Mouse (Mus musculus): Measurements from ENCODE around the gene B4galt3. TPM values are rescaled to one million over a fixed set of nuclear protein-coding genes. Genes with fewer than 3 reads are reported as not detected.
"Not testable (repeated sequence)": the region's sequence is repeated elsewhere in the genome, so short reads cannot be mapped to it uniquely, and the experiment has no call there.

The B4galt3 gene
- total RNA-seq, 4 experiments from 2014 or later: 15.4 to 20.8 (median 19.1) TPM

DNA sequence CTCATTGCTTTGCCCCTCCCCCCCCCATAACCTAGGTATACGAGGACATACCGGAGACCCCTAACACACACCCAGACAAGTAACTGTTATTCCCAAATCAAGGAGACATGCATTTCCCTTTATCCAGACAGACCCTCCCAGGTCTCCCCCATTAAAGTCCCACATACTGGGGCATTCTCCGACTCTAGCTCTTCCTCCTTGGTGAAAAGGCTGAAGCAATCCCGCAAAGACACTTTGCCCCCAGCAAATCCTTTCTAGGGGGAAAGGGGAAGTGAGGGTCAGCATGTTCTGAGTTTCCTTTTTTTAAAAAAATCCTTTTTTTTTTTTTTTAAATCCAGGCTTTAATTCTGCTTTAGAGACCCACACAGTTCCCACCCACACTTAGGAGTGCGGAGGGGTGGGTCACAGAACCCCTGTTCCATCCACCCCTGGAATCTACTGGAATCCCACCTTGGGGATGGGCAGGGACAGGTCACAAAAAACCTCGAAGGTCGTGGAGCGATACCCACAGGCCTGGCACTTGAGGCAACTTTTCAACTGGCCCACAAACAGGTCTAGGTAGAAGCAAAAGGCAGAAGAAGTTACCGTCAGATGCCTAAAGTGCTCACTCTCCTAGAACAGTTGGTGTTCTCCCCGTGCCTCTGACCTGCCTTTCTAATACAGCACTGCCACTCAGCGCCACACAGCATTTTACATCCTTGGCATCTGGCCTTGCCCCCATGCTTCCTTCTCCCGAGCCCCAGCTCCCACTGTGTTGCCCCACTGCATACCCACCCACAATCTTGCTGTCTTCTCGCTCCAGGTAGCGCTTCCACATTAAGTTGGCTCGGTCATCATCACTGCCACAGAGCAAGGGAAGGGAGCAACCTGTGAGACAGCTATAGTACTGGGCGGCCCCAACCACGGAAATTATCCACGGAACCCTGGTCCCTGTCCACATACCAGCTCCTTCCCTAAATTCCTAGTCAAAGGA is 13.3 kb downstream of the B4galt3 start:
- DNase-seq (ENCODE audit: low spot score): no peak

DNA sequence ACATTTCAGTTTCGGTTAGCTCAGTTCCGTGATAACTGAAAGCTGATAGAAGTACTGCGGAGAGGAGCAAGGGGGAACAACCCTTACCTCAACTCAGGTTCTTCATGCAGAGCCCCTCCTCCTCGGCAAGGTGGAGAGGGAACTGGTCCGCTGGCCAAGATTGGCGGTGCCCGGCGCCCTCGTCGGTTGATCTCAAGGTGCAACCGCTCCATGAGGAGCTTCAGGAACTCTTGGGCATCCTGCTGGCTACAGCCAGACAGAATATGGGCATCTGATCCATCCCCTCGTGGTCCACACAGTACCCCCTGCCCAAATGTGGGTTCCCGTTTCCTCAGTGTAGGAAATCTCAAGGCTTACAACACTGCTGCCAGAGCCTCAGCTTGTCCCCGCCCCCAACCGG is 14.4 kb downstream of the B4galt3 start:
- DNase-seq (ENCODE audit: low spot score): no peak

DNA sequence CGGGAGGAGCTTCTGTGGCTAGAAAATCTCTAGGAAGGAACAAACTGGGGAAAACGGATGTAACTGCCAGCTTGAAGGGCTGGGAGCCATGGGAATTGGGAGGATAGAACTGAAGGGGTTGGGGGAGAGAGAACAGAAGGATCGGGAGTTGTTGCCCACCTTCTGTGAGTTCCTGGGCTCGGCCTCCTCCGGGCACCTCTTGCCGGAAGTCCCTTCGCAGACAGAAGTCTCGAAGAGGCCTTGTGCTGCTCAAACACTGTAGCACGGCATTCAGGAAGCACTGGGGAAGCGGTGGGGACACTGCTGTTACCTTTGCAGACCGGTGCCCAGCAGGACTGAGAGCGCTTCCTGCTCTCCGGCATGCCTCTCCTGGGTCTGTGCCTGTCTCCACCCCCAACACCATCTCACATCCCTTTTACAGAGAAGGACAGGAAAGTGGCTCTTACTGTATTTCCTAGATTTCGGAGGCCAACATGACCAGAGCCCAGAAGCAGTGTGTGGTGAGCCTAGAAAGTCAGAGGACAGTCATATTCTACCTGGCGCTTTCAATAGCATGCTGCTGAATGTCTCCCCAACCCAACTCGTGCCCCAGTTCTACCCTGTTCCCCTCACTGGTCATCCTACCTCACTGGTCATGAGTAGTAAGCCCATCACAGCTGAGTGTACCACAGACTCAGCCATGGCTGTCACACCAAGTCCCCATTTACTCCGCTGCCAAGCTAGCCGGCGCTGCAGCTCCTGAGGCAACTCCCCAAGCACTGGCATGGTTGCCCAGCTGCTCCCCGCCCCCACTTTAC is 15.2 kb downstream of the B4galt3 start:
- no peak for DNase-seq (ENCODE audit: low spot score)

DNA sequence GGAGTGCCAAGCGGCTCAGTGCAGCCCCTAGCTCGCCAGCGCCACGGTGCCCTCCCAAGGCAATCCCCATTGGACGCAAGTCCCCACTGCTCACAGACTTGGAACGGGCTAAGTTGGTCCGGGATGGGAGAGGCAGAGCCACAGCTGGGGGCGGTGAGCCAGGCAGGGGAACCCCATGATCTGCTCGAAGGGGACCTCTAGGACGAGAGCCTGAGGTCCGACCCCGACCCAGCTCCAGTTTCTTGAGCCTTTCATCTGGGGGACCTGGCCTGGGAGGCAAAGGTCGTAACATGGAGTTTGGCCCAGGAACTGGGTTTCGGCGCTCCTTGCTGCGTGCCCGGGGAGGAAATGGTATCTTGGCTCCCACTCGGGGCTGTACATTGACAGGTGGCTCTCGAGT is 16.4 kb downstream of the B4galt3 start:
- no peak for DNase-seq (ENCODE audit: low spot score)

DNA sequence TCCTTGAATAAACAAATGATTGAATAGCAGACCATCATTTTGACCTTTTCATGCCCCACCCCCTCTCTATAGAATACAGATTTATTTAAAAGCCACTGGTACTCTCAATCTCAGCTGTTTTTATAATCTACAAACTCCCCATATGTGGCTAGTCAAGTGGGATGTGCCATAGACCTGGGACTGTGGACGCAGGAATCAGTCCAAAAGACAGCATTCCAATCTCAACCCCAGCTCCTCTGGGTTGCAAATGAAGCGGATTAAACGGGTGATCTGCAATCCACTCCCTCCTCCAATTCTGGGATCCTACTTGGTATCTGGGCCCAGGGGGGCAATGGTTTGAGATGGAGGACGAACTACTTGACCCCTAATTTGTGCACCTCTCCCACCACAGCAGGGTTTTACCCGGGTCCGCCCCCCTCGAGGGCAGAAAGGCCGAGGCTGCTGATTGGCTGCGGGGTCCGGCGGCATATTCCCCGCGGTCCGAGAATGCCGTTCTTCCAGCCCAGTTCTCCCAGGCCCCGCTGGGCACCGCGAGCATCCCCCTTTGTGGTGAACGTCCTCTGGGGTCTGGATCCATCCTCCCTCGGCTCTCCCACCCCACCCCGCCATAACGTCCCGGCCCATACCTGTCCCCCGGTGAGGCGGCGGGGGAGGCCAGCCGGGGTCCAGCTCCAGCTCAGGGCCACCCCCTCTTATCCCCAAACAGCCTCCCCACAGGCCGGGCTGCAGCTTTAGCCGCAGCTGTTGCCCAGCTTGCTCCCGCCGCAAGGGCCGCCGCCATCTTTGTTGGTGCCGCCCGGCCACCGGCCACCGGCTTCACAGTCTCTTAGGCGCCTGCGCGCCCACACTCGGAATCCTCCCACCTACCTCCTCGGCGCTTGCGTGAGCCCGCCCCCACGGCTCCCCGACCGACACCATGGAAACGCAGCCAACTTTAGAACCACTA is 17.3 kb downstream of the B4galt3 start, which contains the start of gene Usp21:
TSS of gene Usp21 (minus strand) at position 856 of the 946 bp plus-strand sequence.
- peak; percentile 93 for DNase-seq (ENCODE audit: low spot score)

DNA sequence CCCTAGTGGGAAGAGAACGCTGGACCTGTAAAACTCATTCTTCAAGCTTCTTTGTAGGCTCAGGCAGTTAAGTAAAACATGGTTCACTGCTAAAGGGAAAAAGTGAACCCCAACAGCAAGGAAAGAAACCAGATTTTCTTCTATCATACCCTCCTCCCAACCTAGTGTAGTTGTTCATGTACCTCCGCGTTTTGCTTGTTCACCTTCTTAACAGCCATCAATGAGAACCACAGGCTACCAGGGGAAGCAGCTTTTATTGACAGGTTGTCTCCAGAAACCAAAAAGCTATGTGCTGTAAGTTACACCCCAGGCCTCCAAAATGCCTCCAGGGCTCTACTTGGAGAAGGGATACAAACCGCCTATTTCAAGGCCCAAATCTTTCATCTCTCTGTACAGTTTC is 18.2 kb downstream of the B4galt3 start:
- DNase-seq (ENCODE audit: low spot score): no peak

DNA sequence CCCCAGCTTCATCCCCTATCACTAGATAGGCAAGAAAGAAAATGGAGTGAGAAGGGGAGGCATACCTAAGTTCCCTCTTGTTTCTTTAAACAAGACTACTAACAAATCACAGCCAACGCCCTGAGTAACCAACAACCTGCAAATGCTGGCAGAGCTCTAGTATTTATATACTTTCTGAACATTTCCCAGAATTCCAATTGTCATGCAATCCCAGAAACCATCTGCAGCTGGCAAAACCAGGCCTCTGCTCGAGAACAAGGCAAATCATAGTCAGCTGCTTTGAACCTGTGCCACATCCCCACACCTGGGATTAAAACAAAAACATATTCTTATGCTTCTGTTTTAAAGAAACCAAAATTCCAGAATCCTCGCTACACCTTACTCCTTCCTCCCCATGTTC is 23.2 kb downstream of the B4galt3 start:
- DNase-seq (ENCODE audit: low spot score): no peak

DNA sequence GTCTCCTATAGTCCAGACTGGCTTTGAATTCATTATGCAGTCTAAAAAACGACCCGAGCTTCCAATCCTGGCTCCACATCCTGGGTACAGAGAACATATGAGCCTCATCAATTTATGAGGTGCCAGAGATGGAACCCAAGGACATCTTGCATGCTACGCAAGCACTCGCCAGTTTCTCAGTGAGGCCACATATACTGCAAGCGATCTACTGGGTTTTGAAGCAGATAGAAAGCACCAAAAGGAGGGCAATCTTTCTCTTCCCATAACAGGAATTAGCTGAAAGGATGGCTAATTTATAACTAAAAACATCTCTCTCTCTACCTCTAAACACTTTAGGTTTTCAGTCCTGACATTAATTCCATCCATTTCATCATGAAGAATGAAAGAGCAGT is 23.8 kb downstream of the B4galt3 start:
- no peak for DNase-seq (ENCODE audit: low spot score)

DNA sequence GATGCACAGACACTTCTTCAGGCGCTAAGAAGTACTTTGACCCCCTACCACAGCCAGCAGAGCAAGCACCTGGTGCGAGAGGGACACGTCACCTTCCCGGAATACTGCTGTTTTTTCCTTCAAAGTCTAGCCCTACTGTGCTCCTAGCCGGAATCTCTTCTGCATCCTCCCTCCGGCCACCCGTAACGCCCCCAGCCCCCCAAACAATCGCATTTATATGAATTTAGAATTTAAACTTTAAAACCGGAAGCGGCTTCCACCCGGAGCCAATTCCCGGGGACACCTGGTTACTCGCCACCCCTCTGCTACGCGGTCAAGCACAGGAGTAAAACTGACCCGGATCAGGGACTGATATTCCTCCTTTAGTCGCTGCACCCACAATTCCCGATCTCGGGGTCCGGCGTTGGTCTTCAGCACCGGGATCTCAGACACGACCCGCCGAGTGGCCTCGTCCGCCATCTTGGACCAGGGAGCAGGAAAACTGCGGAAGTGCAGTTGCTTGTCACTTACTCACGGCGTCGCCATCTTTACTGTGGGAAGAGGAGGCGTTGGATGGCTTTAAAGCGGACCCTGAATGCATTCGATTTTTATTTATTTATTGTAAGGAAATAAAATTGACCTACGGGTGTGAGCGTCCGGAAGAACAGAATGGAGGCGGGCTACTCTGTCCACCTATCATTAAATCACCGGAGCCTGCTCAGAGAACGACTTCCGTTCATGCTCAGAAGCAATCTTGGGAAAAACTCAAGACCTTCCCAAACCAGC is 24.4 kb downstream of the B4galt3 start, which contains the start of gene Ufc1:
TSS of gene Ufc1 (minus strand) at position 727 of the 765 bp plus-strand sequence.
- DNase-seq (ENCODE audit: low spot score): peak; percentile 88

DNA sequence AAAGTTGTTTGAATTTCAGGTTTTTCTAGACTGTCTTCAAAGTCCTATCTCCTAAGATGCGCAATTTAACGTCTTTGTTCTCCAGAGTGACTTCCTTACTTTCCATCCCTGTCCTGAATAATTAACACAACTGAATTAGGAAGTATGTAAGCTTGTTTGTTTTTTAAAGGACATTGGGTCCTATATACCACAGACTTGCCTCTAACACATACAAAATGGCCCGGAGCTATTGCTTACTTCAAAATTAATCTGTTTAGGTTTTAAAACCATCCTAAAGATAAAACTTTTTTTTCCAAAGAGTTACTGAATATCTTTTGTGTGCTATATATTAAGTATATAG is 24.9 kb downstream of the B4galt3 start:
- no peak for DNase-seq (ENCODE audit: low spot score)

DNA sequence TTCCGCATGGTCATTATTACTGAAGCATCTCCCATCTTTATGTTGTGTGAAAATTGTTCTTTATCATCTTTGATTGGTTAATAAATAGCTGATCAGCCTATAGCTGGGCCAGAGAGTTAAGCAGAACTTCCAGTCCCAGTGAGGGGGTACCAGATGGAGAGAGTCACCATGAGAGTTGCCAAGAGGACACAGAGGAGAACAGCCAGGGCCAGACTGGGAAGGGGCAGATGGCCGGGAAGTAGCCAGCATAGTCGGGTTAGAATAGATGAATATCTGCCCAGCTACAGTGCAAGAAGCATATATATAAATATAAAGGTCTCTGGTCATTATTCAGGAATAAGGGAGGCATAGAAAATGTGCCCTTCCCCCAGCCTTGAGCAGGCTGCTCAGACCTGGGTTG is 28.1 kb downstream of the B4galt3 start:
- DNase-seq (ENCODE audit: low spot score): no peak

DNA sequence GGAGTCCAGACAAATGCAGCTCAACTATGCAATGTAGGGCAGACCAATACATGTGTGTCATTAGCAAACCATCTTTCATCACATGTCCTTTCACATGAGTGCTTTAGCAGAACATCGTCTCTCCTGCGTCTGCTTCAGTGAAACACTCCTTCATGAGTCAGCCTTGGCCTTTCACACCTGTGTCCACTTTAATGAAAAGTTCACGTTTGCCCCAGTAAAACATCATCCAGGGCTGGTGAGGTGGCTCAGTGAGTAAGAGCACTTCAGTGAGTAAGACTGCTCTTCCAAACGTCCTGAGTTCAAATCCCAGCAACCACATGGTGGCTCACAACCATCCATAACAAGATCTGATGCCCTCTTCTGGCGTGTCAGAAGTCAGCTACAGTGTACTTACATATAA is 36.0 kb downstream of the B4galt3 start:
- not testable (repeated sequence) for DNase-seq (ENCODE audit: low spot score)

DNA sequence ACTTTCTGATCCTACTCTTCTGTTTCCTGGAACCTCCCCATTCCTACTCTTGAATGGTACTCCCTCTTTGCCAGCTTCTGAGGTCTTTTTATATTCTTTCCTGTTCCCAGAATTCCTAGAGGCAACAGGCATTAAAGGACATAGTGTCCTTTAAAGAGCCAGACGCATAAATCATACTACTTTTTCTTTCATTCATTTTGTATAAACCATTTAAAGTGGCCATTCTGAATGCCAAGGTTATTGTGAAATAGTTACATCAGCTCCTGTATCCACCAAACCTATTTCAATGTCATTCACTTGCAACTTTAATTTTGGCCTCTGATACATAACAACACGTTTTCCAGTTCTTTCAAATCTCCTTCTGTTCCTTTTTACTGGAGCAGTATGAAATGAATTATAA is 39.2 kb downstream of the B4galt3 start:
- no peak for DNase-seq (ENCODE audit: low spot score)

DNA sequence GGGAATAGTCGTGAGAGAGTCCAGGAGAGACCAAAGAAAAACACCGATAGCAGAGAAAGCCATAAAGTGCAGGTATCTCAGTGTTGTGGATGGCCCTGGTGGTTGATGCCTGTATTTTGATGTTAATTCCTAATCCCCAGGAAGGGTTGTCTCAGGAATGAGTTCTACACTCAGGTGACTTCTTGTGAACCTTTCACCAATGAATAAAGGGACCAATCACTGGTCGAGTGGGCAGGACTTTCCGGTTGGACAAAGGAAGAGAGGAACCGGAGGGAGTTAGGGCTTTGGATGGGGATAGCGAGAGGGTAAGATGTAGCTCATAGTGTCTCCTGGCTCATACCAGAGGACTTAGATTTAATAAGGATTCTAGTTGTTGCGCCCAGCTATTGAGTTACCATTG is 49.6 kb downstream of the B4galt3 start:
- no peak for DNase-seq (ENCODE audit: low spot score)

DNA sequence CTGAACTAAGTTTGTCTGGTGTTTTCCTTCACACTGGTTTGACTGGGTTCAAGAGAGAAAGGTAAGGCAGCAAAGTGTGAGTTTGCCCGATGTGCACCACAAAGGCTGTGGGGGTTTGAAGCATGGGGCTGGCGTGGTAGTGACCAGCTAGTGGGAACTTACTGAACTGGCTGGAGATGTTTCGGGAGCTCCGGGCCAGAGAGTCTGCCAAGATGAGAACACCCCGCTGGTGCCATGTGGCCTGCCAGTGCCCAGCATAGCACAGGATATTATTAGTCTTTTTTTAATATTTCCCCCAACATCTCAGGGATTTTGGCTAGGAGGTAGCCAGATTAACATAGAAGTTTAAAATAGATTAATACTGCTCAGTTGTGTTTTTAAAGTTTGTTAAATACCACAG is 50.0 kb downstream of the B4galt3 start:
- no peak for DNase-seq (ENCODE audit: low spot score)

DNA sequence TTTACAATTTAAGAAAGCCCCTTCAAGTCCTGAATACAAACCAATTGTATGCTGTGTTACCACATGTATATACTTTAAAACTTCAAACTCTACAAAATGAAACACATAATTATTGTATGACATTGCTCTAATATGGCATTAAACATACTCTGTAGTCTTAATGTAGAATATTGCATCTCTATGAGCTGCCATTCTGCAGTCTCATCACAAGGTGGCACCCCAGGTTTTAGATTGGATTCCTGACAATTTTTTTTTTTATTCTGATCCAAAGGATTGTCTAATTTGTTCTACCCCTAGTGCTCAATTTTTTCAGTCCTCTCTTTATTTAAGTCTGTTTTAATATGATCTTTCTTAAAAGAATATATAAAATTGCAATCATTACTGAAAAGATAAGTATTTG is 51.3 kb downstream of the B4galt3 start:
- no peak for DNase-seq (ENCODE audit: low spot score)

DNA sequence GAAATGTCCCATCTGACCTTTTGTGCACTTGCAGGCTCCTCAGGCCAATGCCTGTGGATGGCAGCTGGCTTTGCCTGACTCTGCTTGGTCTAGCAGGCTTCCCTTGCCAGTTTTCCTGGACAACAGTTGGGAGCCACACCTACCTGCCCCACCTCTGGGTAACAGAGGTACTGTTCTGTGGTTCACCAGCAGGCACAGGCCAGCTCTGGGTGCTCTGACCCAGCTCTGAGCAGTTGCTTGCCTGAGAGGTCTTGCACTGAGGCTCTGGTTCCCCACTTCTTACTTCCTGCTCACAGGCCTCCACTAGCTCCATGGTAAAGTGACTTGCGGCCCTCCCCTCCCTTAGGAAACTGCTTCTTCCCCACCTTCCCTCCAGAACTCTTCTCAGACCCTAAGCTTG is 51.9 kb downstream of the B4galt3 start:
- DNase-seq (ENCODE audit: low spot score): no peak

DNA sequence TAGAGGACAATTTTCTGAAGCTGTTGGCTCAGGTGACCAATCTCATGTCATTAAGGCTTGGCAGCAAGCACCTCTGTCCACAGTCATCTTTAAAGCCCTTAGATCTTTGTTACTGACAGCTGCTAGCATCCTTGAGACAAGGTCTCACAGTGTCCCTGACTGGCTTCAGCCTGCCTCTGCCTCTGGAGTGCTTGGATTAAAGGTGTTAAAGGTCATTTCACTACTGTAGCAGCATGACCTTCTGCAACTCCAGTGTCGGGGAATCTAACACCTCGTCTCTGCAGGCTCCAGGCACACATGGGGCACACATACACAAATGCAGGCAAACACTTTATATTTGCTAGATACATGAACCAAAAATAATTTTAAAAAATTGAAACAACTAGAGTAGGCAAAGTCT is 55.4 kb downstream of the B4galt3 start:
- DNase-seq (ENCODE audit: low spot score): no peak
